Mouse (Mus musculus): ENCODE results near the gene Utrn. TPM values are rescaled to one million over a fixed set of nuclear protein-coding genes. Genes with fewer than 3 reads are reported as not detected.

The Utrn gene
- total RNA-seq (2022): 10 to 100 TPM; 39.9 to 46.6 (median 44.0) TPM

- DNase-seq (ENCODE audit: low spot score in 2 of 2): peak; percentile 12 to 38
Observed at GRCm38 (mm10) chr10:12869029-12869671, at the start of gene Utrn. Gene Utrn, minus strand, starts transcription at chr10:12869365.

DNA sequence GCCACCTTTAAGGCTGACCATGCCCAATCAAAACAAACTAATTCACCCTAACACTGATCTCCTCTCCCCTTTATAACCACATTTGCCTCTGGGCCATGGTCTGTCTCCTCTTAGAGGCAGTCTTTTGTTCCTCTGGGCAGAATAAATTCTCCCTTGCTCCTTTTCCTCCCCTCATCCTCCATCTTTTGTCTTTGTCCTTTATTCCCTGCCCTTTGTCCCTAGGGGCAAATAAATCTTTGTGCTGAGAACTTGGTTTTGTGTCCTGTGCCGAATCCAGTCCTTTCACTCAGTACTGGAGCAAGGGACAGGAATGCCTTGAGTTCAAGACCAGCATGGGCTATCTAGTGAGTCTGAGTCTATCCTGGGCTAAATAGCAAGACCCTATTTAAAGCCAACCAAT, 48.5 kb upstream of the Utrn start:
- DNase-seq (ENCODE audit: low spot score in 2 of 2): no peak

- DNase-seq (ENCODE audit: low spot score in 2 of 2): no peak
Observed at GRCm38 (mm10) chr10:12916376-12916775, 47.2 kb upstream of the Utrn start.

DNA sequence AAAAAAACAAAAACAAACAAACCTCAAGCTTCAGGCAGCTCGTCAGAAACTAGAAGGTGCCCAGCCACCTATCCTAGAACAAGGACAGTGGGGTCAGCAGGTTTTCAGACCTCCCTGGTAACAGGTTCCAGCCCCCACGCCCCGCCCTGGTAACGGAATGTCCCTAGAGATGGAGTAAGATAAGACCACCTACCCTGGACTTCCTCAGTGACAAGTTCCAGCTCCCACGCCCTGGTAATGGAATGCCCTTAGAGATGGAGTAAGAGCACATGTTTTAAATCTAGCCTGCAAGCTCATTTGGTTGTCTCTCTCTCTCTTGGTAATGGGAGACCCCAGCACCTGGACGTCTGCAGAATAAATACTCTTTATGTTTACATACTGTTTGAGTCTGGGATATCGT, 46.7 kb upstream of the Utrn start:
- no peak for DNase-seq (ENCODE audit: low spot score in 2 of 2)

DNA sequence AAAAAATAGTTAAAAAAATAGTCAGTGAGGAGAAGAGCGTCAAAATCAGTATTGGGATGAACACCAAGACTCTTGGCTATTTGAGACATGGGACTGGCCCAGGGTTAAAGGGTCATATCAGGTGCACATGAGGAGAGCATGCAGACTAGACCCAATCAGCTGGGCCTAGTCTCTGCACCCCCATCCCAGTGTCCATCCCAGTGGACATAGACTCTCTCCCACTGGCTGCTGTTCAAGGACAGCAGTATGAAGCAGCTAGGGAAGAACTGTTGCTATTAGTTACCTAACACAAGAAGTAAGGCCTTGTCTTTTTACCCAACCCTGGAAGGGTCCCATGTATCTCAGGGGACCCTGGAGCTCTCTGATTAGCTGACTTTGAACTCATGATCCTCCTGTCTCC, 45.0 kb upstream of the Utrn start:
- DNase-seq (ENCODE audit: low spot score in 2 of 2): no peak

- DNase-seq (ENCODE audit: low spot score in 2 of 2): peak in 1 of 2 experiments; percentile 7
Observed at GRCm38 (mm10) chr10:12911981-12912530, 42.9 kb upstream of the Utrn start.

DNA sequence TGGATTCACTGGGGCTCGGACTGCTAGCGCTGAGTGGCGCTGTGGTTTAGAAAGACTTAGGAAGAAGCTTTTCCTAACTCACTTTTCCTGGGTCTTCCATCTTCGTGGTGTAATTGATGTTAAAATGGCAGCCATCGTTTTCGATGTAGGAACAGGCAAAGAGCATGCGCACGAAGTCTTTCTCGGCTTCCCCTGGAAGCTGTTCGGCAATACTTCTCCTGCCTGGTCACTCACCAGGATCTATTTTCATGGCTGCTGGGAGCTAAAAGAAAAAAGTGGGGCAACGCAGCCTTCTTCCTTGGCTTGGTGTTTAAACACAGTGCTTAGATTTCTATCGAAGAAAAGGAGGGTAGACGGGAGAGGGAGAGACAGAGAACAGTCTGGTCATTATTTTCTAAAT, 42.3 kb upstream of the Utrn start:
- no peak for DNase-seq (ENCODE audit: low spot score in 2 of 2)

- DNase-seq (ENCODE audit: low spot score in 2 of 2): no peak
Observed at GRCm38 (mm10) chr10:12909891-12910290, 40.7 kb upstream of the Utrn start.

- no peak for DNase-seq (ENCODE audit: low spot score in 2 of 2)
Observed at GRCm38 (mm10) chr10:12909179-12909578, 40.0 kb upstream of the Utrn start.

- no peak for DNase-seq (ENCODE audit: low spot score in 2 of 2)
Observed at GRCm38 (mm10) chr10:12904140-12904528, 35.0 kb upstream of the Utrn start.

GRCm38 (mm10) chr10:12903440-12904139, 34.4 kb upstream of the Utrn start:
- no peak for DNase-seq (ENCODE audit: low spot score in 2 of 2)

GRCm38 (mm10) chr10:12899901-12900300, 30.7 kb upstream of the Utrn start:
- DNase-seq (ENCODE audit: low spot score in 2 of 2): no peak

DNA sequence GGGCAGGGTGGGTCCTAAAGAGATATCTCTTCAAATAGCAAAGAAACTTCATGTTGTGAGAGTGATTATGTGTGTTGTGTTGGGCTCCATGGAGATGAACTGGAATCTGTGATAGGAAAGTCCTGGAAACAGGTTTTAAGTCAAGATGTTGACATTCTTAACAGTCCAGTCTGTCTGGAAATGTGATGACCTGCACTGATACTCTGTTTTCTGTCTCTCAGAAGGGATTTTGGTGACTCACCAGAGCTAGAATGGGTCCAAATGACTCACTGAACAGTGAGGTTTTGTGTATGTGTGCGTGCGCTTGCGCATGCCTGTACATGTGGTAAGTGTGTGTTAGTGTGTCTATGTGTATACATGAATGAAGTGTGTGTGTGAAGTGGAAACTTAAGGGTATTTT, 24.2 kb upstream of the Utrn start:
- DNase-seq (ENCODE audit: low spot score in 2 of 2): no peak

- no peak for DNase-seq (ENCODE audit: low spot score in 2 of 2)
Observed at GRCm38 (mm10) chr10:12888373-12888772, 19.2 kb upstream of the Utrn start.

GRCm38 (mm10) chr10:12887792-12888191, 18.6 kb upstream of the Utrn start:
- no peak for DNase-seq (ENCODE audit: low spot score in 2 of 2)

DNA sequence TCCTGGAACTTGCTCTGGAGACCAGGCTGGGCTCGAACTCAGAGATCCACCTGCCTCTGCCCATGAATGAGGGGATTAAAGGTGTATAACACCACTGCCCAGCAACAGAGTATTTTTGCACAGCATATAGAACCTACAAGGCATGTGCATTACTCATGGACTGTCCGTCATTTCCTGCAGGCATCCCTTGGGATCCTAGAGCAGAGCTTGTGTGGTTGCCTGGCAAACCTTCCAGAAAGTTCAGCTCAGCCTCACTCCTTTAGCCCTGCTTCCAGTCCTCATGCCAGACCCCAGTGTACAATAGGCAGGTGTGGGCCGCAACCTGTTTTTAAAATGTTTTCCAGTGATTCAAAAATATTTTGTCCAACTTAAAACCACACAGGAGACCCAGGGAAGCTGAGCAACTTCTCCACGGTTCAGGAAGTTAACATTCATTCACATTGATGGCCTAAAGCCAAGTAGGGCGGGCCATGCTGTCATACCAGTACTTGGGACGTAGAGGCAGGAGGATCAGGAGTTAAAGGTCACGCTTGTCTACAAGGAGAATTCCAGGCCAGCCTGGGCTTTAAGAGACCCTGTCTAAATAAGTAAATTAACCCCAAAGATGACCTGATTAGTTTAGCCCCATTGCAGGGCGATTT, 15.3 kb upstream of the Utrn start:
- no peak for DNase-seq (ENCODE audit: low spot score in 2 of 2)

DNA sequence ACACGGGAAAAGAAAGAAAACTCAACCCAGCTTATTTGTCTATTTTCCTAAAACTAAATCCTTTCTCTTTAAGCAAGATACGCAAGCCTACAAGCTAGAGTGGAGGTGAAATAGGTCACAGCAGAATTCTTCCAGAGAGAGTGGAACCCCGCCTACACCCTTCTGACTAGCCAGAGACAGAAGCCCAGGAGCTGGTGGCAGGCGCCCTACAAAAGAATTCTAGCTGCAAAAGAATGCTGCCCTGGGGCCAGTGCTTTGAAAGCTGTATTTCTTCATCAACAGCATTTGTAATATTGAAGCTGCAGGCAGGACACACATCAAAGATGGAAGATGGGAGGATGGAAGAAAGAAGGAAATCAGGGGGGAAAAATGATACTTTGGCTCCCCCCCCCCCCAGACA, 12.7 kb upstream of the Utrn start:
- no peak for DNase-seq (ENCODE audit: low spot score in 2 of 2)

GRCm38 (mm10) chr10:12879313-12879695, 10.1 kb upstream of the Utrn start:
- no peak for DNase-seq (ENCODE audit: low spot score in 2 of 2)

DNA sequence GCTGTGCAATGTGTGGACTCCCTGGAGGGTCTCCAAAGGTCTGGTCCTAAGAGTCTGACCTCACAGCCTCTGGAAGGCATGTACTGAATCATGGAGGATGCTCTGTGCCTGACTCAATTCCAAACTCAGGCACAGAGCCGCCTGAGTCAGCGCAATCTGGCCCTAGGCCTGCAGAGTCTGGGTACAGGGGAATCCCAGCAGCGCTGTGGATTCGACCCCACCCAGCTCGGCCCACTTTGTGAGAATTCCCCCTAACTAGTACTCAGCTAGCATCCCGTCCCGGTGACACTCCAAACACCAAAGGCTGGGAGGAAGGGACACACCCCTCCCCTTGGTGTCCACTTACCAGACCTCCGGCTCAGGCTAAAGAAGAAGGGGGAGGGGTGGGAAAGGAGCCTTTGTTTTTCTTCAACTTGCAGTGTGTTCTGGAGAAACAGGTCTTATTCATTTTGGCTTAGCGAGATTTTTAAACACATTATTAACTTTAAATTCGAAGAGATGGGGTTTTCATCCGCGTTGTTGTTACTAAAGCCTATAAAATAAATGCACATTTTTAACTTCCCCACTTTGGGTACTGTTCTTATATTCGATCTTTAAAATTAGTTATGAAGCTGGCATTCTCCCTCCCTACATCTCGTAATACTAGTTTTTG, 9.6 kb upstream of the Utrn start:
- no peak for DNase-seq (ENCODE audit: low spot score in 2 of 2)

DNA sequence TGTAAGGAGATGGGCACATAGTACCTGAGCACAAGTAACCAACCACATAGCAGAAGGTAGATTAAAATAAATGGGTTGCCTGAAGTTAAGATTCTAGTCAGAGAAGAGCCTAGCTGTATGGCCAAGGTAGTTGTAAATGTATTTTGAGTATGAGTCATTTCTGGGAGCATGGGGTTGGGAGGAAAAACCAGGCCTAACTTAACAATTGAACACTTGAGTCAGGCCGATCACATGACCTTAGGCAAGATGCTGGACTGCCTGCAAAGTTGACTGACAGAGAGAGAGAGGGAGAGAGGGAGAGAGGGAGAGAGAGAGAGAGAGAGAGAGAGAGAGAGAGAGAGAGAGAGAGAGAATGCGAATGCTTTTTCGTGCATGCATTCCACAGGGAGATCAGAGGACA, 7.3 kb upstream of the Utrn start:
- no peak for DNase-seq (ENCODE audit: low spot score in 2 of 2)

- DNase-seq (ENCODE audit: low spot score in 2 of 2): no peak
Observed at GRCm38 (mm10) chr10:12875410-12875809, 6.2 kb upstream of the Utrn start.
